Mouse (Mus musculus): Measurements from ENCODE around the gene Ctss. TPM values are rescaled to one million over a fixed set of nuclear protein-coding genes. Genes with fewer than 3 reads are reported as not detected.

Gene Ctss
- polyA plus RNA-seq, 1 experiment from 2014 or later = 13.4 TPM

DNA sequence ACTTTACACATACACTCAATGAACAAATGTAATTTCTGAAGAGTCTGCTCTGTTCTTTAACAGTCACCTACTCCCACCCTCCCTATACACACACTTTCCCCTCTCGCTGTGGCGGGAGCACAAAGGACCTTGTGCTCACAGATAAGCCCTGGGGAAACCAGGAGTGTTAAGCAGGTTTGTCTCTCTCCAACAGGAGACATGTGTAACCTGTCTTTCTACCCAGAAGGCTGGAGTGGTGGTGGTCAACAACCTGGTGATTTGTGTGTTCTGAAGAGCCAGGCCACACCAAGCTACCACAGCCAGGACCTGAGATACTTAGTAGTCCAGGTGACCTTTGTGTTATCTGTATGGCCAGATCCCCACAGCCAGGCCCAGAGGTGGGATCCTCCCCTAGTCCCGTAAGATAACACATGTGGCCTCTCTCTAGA, 10.0 kb upstream of the Ctss start:
- H3K36me3 ChIP-seq = no peaks in the 10 kb centered on the region
- H3K9ac ChIP-seq = peak overlapping the region; percentile 61
- peaks cover 80% of the 10 kb centered on the region for H3K4me1 ChIP-seq
- H3K27ac ChIP-seq = peak overlapping the region; percentile 93
- peak overlapping the region; percentile 24; the same call in 1 of the 2 replicates for H3K4me3 ChIP-seq
- peak overlapping the region; percentile 66 for H3K4me2 ChIP-seq
- peak; percentile 87 for ATAC-seq
- no peaks in the 10 kb centered on the region for H3K9me3 ChIP-seq (replicated peaks)
- 11% methylated on average over 3 of the region's 3 CpGs for WGBS (ENCODE audit: insufficient replicate concordance)
- H3K27me3 ChIP-seq (replicated peaks) = no peaks in the 10 kb centered on the region

DNA sequence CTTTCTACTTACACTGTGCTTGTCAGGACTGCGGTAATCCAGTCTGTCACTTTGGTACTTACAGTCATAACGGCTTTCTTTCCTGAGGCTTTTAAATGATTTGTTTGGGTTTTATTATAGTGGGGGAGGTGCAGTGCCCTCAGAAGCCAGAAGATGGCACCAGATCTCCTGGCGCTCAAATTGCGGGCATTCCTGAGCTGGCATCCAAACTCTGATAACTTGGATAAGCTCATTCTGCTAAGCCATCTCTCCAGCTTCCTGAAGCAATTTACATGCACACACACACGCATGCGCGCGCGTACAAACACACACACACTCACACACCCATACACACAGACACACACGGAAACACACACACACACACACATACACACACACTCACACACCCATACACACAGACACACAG, 9.1 kb upstream of the Ctss start:
- peaks cover 81% of the 10 kb centered on the region for H3K4me1 ChIP-seq

DNA sequence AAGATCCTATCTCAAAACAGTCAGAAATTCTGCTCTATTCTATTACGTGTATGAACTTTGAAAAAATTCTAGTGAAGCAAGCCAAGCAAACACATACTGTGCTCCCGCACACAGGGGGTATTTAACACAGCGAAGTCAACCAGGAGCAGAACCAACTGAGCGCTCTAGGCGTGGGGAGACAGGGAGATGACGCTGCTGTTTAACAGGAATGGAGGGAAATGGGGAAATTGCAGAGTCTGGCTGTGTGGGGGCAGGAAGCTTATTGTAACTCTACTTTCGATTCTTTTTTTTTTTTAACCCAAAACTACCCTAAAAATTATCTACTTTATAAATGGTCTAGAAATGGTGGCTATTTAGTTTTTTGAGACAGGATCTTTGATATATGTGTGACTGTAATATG, 7.7 kb upstream of the Ctss start:
- Histone ChIP-seq H3K9me3 (replicated peaks) (no peaks in the 10 kb centered on the region), H3K4me1 (peaks cover 93% of the 10 kb centered on the region), H3K4me2 (peak overlapping the region; percentile 59), H3K27me3 (replicated peaks) (0 out of 2 replicates have a peak, but pooled peaks cover 3% of the 10 kb centered on the region), H3K4me3 (no peak overlapping the region), H3K27ac (peak overlapping the region; percentile 93), H3K36me3 (no peaks in the 10 kb centered on the region), H3K9ac (peak overlapping the region; percentile 40)
- WGBS (ENCODE audit: insufficient replicate concordance) = 45% methylated on average over 7 of the region's 7 CpGs
- ATAC-seq = peak; percentile 36

More for the DNA sequence above, 9.1 kb upstream of the Ctss start:
- Histone ChIP-seq H3K9me3 (replicated peaks) (no peaks in the 10 kb centered on the region), H3K27ac (peak overlapping the region; percentile 93), H3K36me3 (no peaks in the 10 kb centered on the region), H3K4me2 (peak overlapping the region; percentile 66), H3K4me3 (peak overlapping the region; percentile 24; the same call in 1 of the 2 replicates), H3K9ac (peak overlapping the region; percentile 61), H3K27me3 (replicated peaks) (no peaks in the 10 kb centered on the region)
- 25% methylated on average over 10 of the region's 10 CpGs for WGBS (ENCODE audit: insufficient replicate concordance)
- no peak for ATAC-seq

DNA sequence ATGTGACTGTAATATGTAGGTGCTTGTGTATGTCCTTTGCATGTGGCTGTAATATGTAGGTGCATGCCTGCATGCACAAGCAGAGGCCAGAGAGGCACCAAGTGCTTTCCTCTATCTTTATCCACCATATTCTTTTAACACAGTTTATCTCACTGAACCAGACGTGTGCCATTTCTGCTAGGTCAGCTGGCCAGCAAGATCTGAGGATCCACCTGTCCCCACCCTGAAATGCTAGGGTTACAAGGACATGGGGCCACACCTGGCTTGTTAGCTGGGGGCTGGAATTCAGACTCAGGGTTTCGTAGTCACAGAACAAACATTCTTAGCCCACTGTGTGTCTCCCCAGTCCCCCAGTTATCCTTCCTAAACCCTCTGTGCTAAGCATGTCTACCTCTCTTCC, 7.3 kb upstream of the Ctss start:
- H3K9ac ChIP-seq = peak overlapping the region; percentile 71
- peaks cover 3% of the 10 kb centered on the region; the same call in 1 of the 2 replicates for H3K27me3 ChIP-seq (replicated peaks)
- WGBS (ENCODE audit: insufficient replicate concordance) = 34% methylated on average over 2 of the region's 2 CpGs
- no peaks in the 10 kb centered on the region for H3K36me3 ChIP-seq
- peaks cover 93% of the 10 kb centered on the region for H3K4me1 ChIP-seq
- peak overlapping the region; percentile 93 for H3K27ac ChIP-seq
- peak overlapping the region; percentile 59 for H3K4me2 ChIP-seq
- peak; percentile 87 for ATAC-seq
- H3K9me3 ChIP-seq (replicated peaks) = no peaks in the 10 kb centered on the region
- H3K4me3 ChIP-seq = 0 out of 2 replicates have a peak overlapping the region, but pooled peaks have one; percentile 4

DNA sequence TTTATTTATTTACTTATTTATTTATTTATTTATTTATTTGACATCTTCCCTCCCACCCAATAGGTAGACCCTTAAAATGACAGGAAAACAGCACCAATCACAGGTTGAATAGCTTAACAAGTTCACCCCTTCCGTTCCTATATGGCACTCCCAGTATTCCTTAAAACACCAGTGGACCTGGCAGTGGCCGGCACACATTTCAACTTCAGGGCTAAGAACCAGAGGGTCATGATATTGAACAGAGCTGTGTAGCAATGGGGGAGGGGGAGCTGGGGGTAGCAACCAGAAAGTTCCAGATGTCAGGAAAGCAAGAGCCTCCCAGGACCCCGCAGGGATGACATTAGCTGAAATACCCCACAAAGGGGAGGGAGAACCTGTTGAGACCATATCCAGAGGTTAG, 6.5 kb upstream of the Ctss start:
- Histone ChIP-seq H3K4me3 (no peak overlapping the region), H3K4me2 (no peak overlapping the region), H3K9me3 (replicated peaks) (no peaks in the 10 kb centered on the region), H3K27ac (peak overlapping the region; percentile 83), H3K4me1 (peaks cover 91% of the 10 kb centered on the region), H3K36me3 (no peaks in the 10 kb centered on the region), H3K9ac (peak overlapping the region; percentile 56), H3K27me3 (replicated peaks) (peaks cover 3% of the 10 kb centered on the region; the same call in 1 of the 2 replicates)
- WGBS (ENCODE audit: insufficient replicate concordance) = 75% methylated on average over 3 of the region's 3 CpGs
- ATAC-seq = no peak

DNA sequence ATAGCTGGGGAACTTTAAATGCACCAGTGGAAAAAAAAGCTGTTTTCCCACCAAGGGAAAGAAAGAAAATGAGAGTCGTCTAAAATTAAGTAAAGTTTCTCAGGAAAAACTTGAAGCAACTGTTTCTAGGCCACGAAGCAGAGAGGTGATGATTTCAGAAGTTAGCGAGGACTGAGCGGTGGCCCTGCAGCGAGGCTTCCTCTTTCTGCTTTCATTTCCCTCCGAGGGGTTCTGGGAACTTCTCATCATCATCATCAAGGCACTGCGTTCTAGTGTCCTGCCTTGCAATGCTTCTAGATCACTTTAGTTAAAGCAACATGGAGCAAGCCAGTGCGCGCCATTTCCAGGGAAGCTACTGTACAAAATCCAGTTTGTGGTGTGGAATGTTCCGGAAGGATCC, 5.4 kb upstream of the Ctss start:
- ATAC-seq = no peak
- Histone ChIP-seq H3K4me1 (peaks cover 85% of the 10 kb centered on the region), H3K27me3 (replicated peaks) (peaks cover 3% of the 10 kb centered on the region; the same call in 1 of the 2 replicates), H3K9me3 (replicated peaks) (no peaks in the 10 kb centered on the region), H3K27ac (peak overlapping the region; percentile 83), H3K4me3 (no peak overlapping the region), H3K36me3 (no peaks in the 10 kb centered on the region), H3K4me2 (peak overlapping the region; percentile 11; the same call in 1 of the 2 replicates), H3K9ac (peak overlapping the region; percentile 24)
- 57% methylated on average over 10 of the region's 10 CpGs for WGBS (ENCODE audit: insufficient replicate concordance)

DNA sequence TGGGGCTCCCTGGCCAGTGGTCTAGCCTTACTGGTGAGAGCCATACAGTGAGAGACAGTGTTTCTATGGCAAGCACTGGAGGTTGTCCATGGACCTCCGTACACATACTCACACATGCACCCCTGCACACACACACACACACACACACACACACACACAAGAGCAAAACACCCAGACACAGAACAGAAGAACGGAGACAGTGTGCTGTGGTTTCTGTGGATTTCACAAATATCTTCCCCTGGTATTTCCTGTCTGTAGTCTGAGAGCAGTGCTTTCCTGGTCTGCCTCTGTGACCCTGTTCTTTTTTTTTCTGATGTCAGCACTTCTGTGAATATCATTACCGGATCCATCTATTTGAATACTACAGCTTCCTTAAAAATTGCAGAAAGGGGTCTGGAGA, 2.9 kb upstream of the Ctss start:
- 27% methylated on average over 3 of the region's 3 CpGs for WGBS (ENCODE audit: insufficient replicate concordance)
- H3K27ac ChIP-seq = peak overlapping the region; percentile 45

DNA sequence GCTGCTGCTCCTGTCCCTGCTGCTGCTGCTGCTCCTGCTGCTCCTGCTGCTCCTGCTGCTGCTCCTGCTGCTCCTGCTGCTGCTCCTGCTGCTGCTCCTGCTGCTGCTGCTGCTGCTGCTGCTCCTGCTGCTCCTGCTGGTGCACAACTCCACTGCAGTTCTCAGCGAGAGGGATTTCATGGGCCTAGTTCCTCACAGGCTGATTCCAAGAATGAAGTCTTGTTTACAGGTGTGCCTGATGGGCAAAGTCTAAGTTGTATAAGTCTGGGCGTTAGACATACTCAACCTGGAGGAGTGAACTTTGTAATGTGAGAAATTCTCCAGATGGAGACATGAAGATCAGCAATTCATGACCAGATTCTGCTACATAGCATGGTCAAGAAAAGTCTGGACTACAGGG, 1.9 kb upstream of the Ctss start:
- Histone ChIP-seq H3K9me3 (replicated peaks) (no peaks in the 10 kb centered on the region), H3K36me3 (no peaks in the 10 kb centered on the region), H3K4me3 (no peak overlapping the region), H3K9ac (no peak overlapping the region), H3K27me3 (replicated peaks) (peaks cover 12% of the 10 kb centered on the region), H3K27ac (peak overlapping the region; percentile 50; the same call in 1 of the 2 replicates), H3K4me2 (no peak overlapping the region), H3K4me1 (peaks cover 55% of the 10 kb centered on the region)
- 62% methylated on average over 2 of the region's 2 CpGs for WGBS (ENCODE audit: insufficient replicate concordance)
- no peak for ATAC-seq

More for the DNA sequence above, 2.9 kb upstream of the Ctss start:
- H3K4me3 ChIP-seq = no peak overlapping the region
- H3K4me1 ChIP-seq = peaks cover 64% of the 10 kb centered on the region
- no peaks in the 10 kb centered on the region for H3K36me3 ChIP-seq
- no peak for ATAC-seq
- no peaks in the 10 kb centered on the region for H3K9me3 ChIP-seq (replicated peaks)
- no peak overlapping the region for H3K9ac ChIP-seq
- no peak overlapping the region for H3K4me2 ChIP-seq
- H3K27me3 ChIP-seq (replicated peaks) = peaks cover 8% of the 10 kb centered on the region; the same call in 1 of the 2 replicates

DNA sequence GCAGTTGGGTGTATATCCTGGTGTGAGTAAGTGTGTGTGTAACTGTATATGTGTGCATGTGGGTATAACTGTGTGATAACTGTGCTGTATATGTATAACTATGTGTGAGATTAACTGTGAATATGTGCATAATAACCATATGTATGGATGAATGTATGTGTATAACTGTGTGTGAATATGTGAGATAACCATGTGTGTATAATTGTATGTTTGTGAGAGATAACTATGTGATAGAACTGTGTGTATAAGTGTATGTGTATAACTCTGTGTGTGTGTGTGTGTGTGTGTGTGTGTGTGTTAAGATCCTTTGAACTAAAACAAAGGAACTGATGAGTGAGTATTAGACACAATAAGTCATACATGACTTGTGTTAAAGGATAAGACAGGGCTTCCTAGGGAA, 475 bp upstream of the Ctss start:
- Histone ChIP-seq H3K36me3 (no peaks in the 10 kb centered on the region), H3K9me3 (replicated peaks) (no peaks in the 10 kb centered on the region), H3K4me2 (no peak overlapping the region), H3K4me1 (peaks cover 42% of the 10 kb centered on the region), H3K27ac (no peak overlapping the region), H3K4me3 (no peak overlapping the region), H3K27me3 (replicated peaks) (peaks cover 17% of the 10 kb centered on the region), H3K9ac (no peak overlapping the region)
- peak; percentile 66 for ATAC-seq

DNA sequence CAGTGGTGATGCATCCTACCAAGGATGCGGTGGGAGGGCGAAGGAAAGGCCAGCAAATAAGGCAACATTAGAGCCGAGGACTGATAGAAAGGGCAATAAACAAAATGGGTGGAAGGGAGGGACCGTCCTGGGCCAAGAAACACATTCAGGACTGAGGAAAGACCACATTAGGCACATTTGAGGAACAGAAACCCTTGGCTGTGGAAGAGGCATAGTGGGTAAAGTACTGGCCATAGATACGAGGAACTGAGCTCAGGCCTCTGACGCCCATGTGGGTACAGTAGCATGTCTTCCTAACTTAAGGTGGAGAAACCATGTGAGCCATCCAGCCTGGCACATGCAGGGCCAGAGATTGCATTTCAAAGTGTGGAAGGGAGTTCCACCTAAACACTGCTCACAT, 3.2 kb downstream of the Ctss start:
- WGBS (ENCODE audit: insufficient replicate concordance) = 67% methylated on average over 6 of the region's 6 CpGs
- Histone ChIP-seq H3K4me3 (no peak overlapping the region), H3K36me3 (no peaks in the 10 kb centered on the region), H3K27me3 (replicated peaks) (peaks cover 14% of the 10 kb centered on the region; the same call in 1 of the 2 replicates), H3K9ac (no peak overlapping the region), H3K27ac (no peak overlapping the region), H3K4me2 (no peak overlapping the region), H3K4me1 (peaks cover 15% of the 10 kb centered on the region), H3K9me3 (replicated peaks) (no peaks in the 10 kb centered on the region)
- ATAC-seq = no peak

DNA sequence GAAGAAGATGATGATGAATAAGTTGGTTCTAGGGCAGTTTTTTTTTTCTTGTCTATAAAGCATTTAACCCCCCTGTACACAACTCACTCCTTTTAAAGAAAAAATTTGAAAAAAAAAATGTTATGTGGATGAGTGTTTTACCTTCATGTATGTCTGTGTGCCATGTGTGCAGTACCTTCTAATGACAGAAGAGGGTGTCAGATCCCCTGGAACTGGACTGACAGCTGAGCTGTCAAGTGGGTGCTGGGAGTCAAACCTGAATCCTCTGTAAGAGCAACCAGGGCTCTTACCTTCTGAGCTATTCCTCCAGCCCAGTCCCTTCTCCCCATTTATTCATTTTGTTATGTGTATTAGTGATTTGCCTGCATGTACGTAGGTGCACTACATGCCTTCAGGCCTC, 4.4 kb downstream of the Ctss start:
- no peak overlapping the region for H3K4me2 ChIP-seq
- peaks cover 12% of the 10 kb centered on the region for H3K4me1 ChIP-seq
- no peak overlapping the region for H3K4me3 ChIP-seq
- H3K27ac ChIP-seq = no peak overlapping the region
- H3K9me3 ChIP-seq (replicated peaks) = 0 out of 2 replicates have a peak, but pooled peaks cover 6% of the 10 kb centered on the region
- H3K36me3 ChIP-seq = no peaks in the 10 kb centered on the region
- ATAC-seq = no peak
- H3K27me3 ChIP-seq (replicated peaks) = peaks cover 14% of the 10 kb centered on the region; the same call in 1 of the 2 replicates
- 87% methylated on average over 1 of the region's 1 CpGs for WGBS (ENCODE audit: insufficient replicate concordance)
- H3K9ac ChIP-seq = no peak overlapping the region

DNA sequence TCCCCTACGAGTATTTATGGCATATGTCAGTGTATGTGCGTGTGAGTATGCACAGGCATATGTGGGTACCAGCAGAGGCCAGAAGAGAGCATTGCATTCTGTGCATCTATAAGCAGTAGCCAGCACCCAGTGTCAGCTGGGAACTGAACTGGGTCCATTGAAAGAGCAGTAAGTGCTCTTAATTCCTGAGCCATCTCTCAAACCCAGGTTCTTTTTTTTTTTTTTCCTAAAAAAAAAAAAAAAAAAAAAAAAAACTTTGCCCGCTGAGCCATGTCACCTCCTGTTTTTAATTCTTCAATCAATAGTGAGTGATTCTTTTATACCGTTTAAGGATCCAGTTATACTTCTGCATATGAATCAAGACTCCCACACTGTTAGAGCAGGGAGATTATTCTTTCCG, 6.8 kb downstream of the Ctss start:
- peaks cover 6% of the 10 kb centered on the region; the same call in 1 of the 2 replicates for H3K4me1 ChIP-seq
- WGBS (ENCODE audit: insufficient replicate concordance) = 82% methylated on average over 5 of the region's 5 CpGs
- no peaks in the 10 kb centered on the region for H3K36me3 ChIP-seq
- H3K27ac ChIP-seq = no peak overlapping the region
- peaks cover 20% of the 10 kb centered on the region for H3K27me3 ChIP-seq (replicated peaks)
- 0 out of 2 replicates have a peak, but pooled peaks cover 6% of the 10 kb centered on the region for H3K9me3 ChIP-seq (replicated peaks)
- no peak overlapping the region for H3K9ac ChIP-seq
- no peak overlapping the region for H3K4me3 ChIP-seq
- ATAC-seq = no peak
- no peak overlapping the region for H3K4me2 ChIP-seq

DNA sequence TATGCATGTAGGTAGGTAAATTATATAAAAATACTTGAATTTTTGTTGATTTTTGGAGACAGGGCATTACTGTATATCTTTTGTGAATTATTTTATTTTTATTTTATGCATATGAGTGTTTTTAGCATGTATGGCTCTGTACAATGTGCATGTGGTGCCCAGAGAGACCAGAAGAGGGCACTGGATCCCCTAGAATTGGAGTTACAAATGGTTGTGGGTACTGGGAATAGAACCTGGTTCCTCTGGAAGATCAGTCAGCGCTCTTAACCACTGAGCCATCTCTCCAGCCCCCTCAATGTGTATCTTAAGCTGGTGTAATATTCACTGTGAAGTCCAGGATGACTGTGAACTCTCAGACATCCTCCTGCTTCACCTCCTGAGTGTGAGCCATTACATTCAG, 8.3 kb downstream of the Ctss start:
- no peak overlapping the region for H3K9ac ChIP-seq
- ATAC-seq = no peak
- WGBS (ENCODE audit: insufficient replicate concordance) = 80% methylated on average over 1 of the region's 1 CpGs
- no peak overlapping the region for H3K4me2 ChIP-seq
- H3K4me1 ChIP-seq = peaks cover 6% of the 10 kb centered on the region; the same call in 1 of the 2 replicates
- H3K27ac ChIP-seq = no peak overlapping the region
- H3K9me3 ChIP-seq (replicated peaks) = 0 out of 2 replicates have a peak, but pooled peaks cover 6% of the 10 kb centered on the region
- peaks cover 17% of the 10 kb centered on the region for H3K27me3 ChIP-seq (replicated peaks)
- no peaks in the 10 kb centered on the region for H3K36me3 ChIP-seq
- H3K4me3 ChIP-seq = no peak overlapping the region

Measured in liver, embryonic 12.5 days (tissue).